Mouse (Mus musculus): ENCODE measurements at regions not wholly inside any gene's neighbourhood (a gene's known extent, or its start where the extent isn't known, plus 50 kb on each side); places are given as distances from the start of the nearest gene placed in this dataset.

- intact Hi-C loops (cut with DNase I), result no loop called here
- DNase-seq (ENCODE audit: extremely low spot score in 1 of 2, low spot score in 2 of 2), result no peak
- Histone ChIP-seq H3K27ac (no peak overlapping the region), H3K4me3 (no peak overlapping the region)
- no peak for TF ChIP-seq CTCF (IDR thresholded peaks at IDR 0.05)
Measured at GRCm38 (mm10) chr3:128723100-128723499, 476.6 kb upstream of the Pitx2 start.

GRCm38 (mm10) chr3:128720276-128720675, 479.4 kb upstream of the Pitx2 start:
- intact Hi-C loops (cut with DNase I), result no loop called here
- Histone ChIP-seq H3K4me3 (no peak overlapping the region), H3K27ac (no peak overlapping the region)
- DNase-seq (ENCODE audit: extremely low spot score in 1 of 2, low spot score in 2 of 2), result no peak
- TF ChIP-seq CTCF (IDR thresholded peaks at IDR 0.05), result no peak

GRCm38 (mm10) chr3:128719226-128719625, 480.5 kb upstream of the Pitx2 start:
- TF ChIP-seq CTCF (IDR thresholded peaks at IDR 0.05), result no peak
- intact Hi-C loops (cut with DNase I), result no loop called here
- DNase-seq (ENCODE audit: extremely low spot score in 1 of 2, low spot score in 2 of 2), result no peak
- H3K27ac ChIP-seq, result no peak overlapping the region
- H3K4me3 ChIP-seq, result no peak overlapping the region

- no peak overlapping the region for H3K27ac ChIP-seq
- intact Hi-C loops (cut with DNase I), result no loop called here
- DNase-seq (ENCODE audit: extremely low spot score in 1 of 2, low spot score in 2 of 2), result no peak
- TF ChIP-seq CTCF (IDR thresholded peaks at IDR 0.05), result no peak
- no peak overlapping the region for H3K4me3 ChIP-seq
Measured at GRCm38 (mm10) chr3:128707270-128707669, 492.4 kb upstream of the Pitx2 start.

- no peak for DNase-seq (ENCODE audit: extremely low spot score in 1 of 2, low spot score in 2 of 2)
- Histone ChIP-seq H3K4me3 (no peak overlapping the region), H3K27ac (no peak overlapping the region)
- intact Hi-C loops (cut with DNase I), result no loop called here
- TF ChIP-seq CTCF (IDR thresholded peaks at IDR 0.05), result no peak
Measured at GRCm38 (mm10) chr3:128668468-128669127, 531.1 kb upstream of the Pitx2 start.

GRCm38 (mm10) chr3:128665184-128665583, 534.5 kb upstream of the Pitx2 start:
- no peak overlapping the region for H3K27ac ChIP-seq
- no peak for DNase-seq (ENCODE audit: extremely low spot score in 1 of 2, low spot score in 2 of 2)
- H3K4me3 ChIP-seq, result no peak overlapping the region
- intact Hi-C loops (cut with DNase I), result no loop called here
- TF ChIP-seq CTCF (IDR thresholded peaks at IDR 0.05), result no peak

GRCm38 (mm10) chr3:128636960-128637755, 562.5 kb upstream of the Pitx2 start:
- intact Hi-C loops (cut with DNase I), result no loop called here
- no peak for TF ChIP-seq CTCF (IDR thresholded peaks at IDR 0.05)
- Histone ChIP-seq H3K27ac (no peak overlapping the region), H3K4me3 (no peak overlapping the region)
- no peak for DNase-seq (ENCODE audit: extremely low spot score in 1 of 2, low spot score in 2 of 2)

- no peak overlapping the region for H3K27ac ChIP-seq
- intact Hi-C loops (cut with DNase I), result no loop called here
- H3K4me3 ChIP-seq, result no peak overlapping the region
- no peak for TF ChIP-seq CTCF (IDR thresholded peaks at IDR 0.05)
- no peak for DNase-seq (ENCODE audit: extremely low spot score in 1 of 2, low spot score in 2 of 2)
Measured at GRCm38 (mm10) chr3:128627696-128628095, 572.0 kb upstream of the Pitx2 start.

GRCm38 (mm10) chr3:128616675-128617074, 583.0 kb upstream of the Pitx2 start:
- H3K27ac ChIP-seq, result no peak overlapping the region
- TF ChIP-seq CTCF (IDR thresholded peaks at IDR 0.05), result no peak
- no peak overlapping the region for H3K4me3 ChIP-seq
- no peak for DNase-seq (ENCODE audit: extremely low spot score in 1 of 2, low spot score in 2 of 2)
- intact Hi-C loops (cut with DNase I), result no loop called here

- Histone ChIP-seq H3K4me3 (no peak overlapping the region), H3K27ac (no peak overlapping the region)
- intact Hi-C loops (cut with DNase I), result no loop called here
- DNase-seq (ENCODE audit: extremely low spot score in 1 of 2, low spot score in 2 of 2), result no peak
- no peak for TF ChIP-seq CTCF (IDR thresholded peaks at IDR 0.05)
Measured at GRCm38 (mm10) chr3:128613657-128614056, 586.0 kb upstream of the Pitx2 start.

GRCm38 (mm10) chr3:128610731-128611130, 588.9 kb upstream of the Pitx2 start:
- TF ChIP-seq CTCF (IDR thresholded peaks at IDR 0.05), result no peak
- Histone ChIP-seq H3K27ac (no peak overlapping the region), H3K4me3 (no peak overlapping the region)
- DNase-seq (ENCODE audit: extremely low spot score in 1 of 2, low spot score in 2 of 2), result no peak
- intact Hi-C loops (cut with DNase I), result no loop called here

GRCm38 (mm10) chr3:128608694-128609093, 591.0 kb upstream of the Pitx2 start:
- intact Hi-C loops (cut with DNase I), result no loop called here
- H3K4me3 ChIP-seq, result no peak overlapping the region
- H3K27ac ChIP-seq, result no peak overlapping the region
- no peak for DNase-seq (ENCODE audit: extremely low spot score in 1 of 2, low spot score in 2 of 2)
- TF ChIP-seq CTCF (IDR thresholded peaks at IDR 0.05), result no peak
